Mouse (Mus musculus): ENCODE measurements around the gene Angpt4. TPM values are rescaled to one million over a fixed set of nuclear protein-coding genes. Genes with fewer than 3 reads are reported as not detected.

The Angpt4 gene
- polyA plus RNA-seq, 1 experiment: 0.25 TPM

DNA sequence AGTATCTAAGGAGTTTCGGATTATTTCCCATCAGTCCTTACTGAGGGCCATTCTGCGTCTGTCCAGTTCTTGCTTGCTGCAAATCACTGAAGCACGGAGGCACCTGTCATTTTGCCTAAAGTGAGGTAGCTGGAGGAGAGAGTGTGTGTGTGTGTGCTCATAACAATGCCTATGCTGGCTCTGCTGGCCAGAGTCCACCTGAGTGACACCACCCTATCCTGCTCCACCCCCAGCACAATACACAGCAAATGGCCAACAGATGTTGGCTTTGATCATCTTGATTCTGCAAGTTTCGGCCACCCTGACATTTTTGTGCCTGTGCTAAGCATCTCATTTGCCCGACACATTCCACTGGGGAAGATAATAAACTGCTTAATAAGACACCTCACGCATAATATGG is 67.5 kb downstream of the Angpt4 start:
- Histone ChIP-seq H3K4me3 (ENCODE audit: low read depth, low read length) (no peak overlapping the region), H3K27ac (ENCODE audit: insufficient read depth, low read length) (peak overlapping the region; percentile 42), H3K36me3 (ENCODE audit: control insufficient read depth, insufficient read depth, low read length, poor library complexity, severe bottlenecking) (no peaks in the 10 kb centered on the region), H3K4me1 (ENCODE audit: control insufficient read depth, insufficient read depth, low read length) (peaks cover 2% of the 10 kb centered on the region), H3K27me3 (ENCODE audit: control insufficient read depth, insufficient read depth, low read length, poor library complexity, severe bottlenecking) (no peaks in the 10 kb centered on the region), H3K9me3 (replicated peaks; ENCODE audit: control insufficient read depth, insufficient read depth, low read length, poor library complexity, severe bottlenecking) (no peaks in the 10 kb centered on the region), H3K9ac (ENCODE audit: low read depth, poor library complexity, severe bottlenecking) (no peak overlapping the region)
- TF ChIP-seq POLR2A (IDR thresholded peaks at IDR 0.05; ENCODE audit: insufficient read depth, low read length) (no peak), CTCF (IDR thresholded peaks at IDR 0.05; ENCODE audit: low read depth, low read length) (no peak)

DNA sequence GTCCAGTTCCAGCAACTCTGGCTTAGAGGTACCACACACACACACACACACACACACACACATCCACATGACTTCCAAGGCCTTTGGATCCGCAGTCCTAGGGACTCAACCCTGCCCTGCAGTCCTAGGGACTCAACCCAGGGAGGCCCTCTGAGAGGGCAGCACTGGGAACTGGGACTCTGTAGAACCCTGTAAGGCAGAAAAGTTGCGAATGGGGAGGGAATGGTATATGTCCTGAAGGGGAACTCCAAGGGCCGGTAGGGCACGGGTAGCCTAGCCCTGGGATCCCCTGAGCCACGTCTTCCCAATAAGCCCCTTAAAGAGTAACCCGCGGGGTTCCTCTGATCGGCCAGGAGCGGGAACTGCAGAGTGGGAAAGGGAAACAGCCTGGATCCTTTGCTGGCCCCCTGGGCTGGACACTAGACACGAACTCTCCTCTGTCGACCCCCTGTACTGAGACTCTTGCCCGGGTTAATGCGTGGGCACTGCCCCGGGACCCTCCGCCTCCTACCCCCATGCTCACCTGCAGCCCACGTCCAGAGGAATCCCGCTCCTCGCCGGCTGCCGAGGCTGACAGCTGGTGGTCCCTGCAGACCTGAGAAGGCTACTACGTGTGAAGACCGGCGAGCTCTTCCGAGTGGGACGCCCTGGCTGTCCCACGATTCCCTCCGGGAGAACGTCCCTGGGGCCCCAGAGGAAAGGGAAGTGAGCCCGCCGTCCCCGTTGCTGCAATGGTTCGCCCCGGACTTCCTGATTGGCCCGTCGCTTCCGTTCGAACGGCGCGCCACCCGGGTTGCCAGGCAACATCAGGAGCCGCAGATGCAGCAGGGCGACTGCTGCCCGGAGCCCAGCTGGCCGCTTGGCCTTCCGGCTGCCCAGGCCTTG is 68.7 kb downstream of the Angpt4 start, which contains the start of gene Fam110a:
TSS of gene Fam110a (minus strand) at position 750 of the 885 bp plus-strand sequence.
- Histone ChIP-seq H3K36me3 (ENCODE audit: control insufficient read depth, insufficient read depth, low read length, poor library complexity, severe bottlenecking) (no peaks in the 10 kb centered on the region), H3K9me3 (replicated peaks; ENCODE audit: control insufficient read depth, insufficient read depth, low read length, poor library complexity, severe bottlenecking) (no peaks in the 10 kb centered on the region), H3K4me1 (ENCODE audit: control insufficient read depth, insufficient read depth, low read length) (peaks cover 2% of the 10 kb centered on the region), H3K4me3 (ENCODE audit: low read depth, low read length) (peak within 1 kb of the TSS; percentile 93), H3K27me3 (ENCODE audit: control insufficient read depth, insufficient read depth, low read length, poor library complexity, severe bottlenecking) (no peaks in the 10 kb centered on the region), H3K9ac (ENCODE audit: low read depth, poor library complexity, severe bottlenecking) (peak within 1 kb of the TSS; percentile 81), H3K27ac (ENCODE audit: insufficient read depth, low read length) (no peak within 1 kb of the TSS)
- TF ChIP-seq POLR2A (IDR thresholded peaks at IDR 0.05; ENCODE audit: insufficient read depth, low read length): peak; percentile 25
- no peak for TF ChIP-seq EP300 (IDR thresholded peaks at IDR 0.05; ENCODE audit: insufficient read depth, low read depth, low read length)

DNA sequence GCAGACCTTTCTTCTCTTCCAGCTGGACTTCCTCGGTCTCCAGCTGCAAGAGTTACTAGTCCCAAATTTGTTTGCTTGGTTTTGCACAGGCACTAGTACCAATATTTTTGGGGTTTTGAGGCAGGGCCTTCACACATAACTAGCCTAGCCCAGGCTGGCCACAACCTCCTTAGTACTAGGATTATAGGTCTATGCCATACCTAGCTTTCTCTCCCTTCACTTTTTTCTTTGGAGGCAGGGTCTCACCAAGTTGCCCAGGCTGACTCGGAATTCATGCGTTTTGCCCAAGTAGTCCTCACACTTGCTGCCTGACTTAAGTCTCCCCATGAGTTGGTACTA is 69.3 kb downstream of the Angpt4 start:
- H3K9me3 ChIP-seq (replicated peaks; ENCODE audit: control insufficient read depth, insufficient read depth, low read length, poor library complexity, severe bottlenecking): no peaks in the 10 kb centered on the region
- H3K27ac ChIP-seq (ENCODE audit: insufficient read depth, low read length): no peak overlapping the region
- peaks cover 2% of the 10 kb centered on the region for H3K4me1 ChIP-seq (ENCODE audit: control insufficient read depth, insufficient read depth, low read length)
- H3K4me3 ChIP-seq (ENCODE audit: low read depth, low read length): peak overlapping the region; percentile 93
- peak overlapping the region; percentile 81 for H3K9ac ChIP-seq (ENCODE audit: low read depth, poor library complexity, severe bottlenecking)
- H3K27me3 ChIP-seq (ENCODE audit: control insufficient read depth, insufficient read depth, low read length, poor library complexity, severe bottlenecking): no peaks in the 10 kb centered on the region
- no peaks in the 10 kb centered on the region for H3K36me3 ChIP-seq (ENCODE audit: control insufficient read depth, insufficient read depth, low read length, poor library complexity, severe bottlenecking)
- TF ChIP-seq POLR2A (IDR thresholded peaks at IDR 0.05; ENCODE audit: insufficient read depth, low read length) (no peak), CTCF (IDR thresholded peaks at IDR 0.05; ENCODE audit: low read depth, low read length) (no peak), EP300 (IDR thresholded peaks at IDR 0.05; ENCODE audit: insufficient read depth, low read depth, low read length) (no peak)

DNA sequence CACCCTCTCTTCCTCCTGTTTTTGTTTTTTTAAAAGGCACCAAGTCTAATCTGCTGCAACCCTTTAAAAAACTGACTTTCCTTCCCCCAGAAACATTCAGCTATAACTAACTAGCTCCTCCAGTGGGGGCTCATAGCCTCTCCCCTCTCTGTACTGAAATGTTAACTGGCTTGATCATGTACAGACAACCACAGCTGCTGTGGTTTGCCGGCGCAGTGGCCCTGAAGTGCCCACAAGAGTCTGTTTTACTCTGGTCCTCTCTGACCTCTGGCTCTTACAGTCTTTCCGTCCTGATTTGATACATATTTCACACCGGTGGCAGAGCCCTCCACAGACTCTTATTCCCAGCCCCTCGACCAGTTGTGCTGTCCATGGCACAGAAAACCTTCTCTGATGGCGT is 70.3 kb downstream of the Angpt4 start:
- H3K9ac ChIP-seq (ENCODE audit: low read depth, poor library complexity, severe bottlenecking): no peak overlapping the region
- H3K4me1 ChIP-seq (ENCODE audit: control insufficient read depth, insufficient read depth, low read length): peaks cover 2% of the 10 kb centered on the region
- no peaks in the 10 kb centered on the region for H3K9me3 ChIP-seq (replicated peaks; ENCODE audit: control insufficient read depth, insufficient read depth, low read length, poor library complexity, severe bottlenecking)
- H3K27ac ChIP-seq (ENCODE audit: insufficient read depth, low read length): no peak overlapping the region
- no peak overlapping the region for H3K4me3 ChIP-seq (ENCODE audit: low read depth, low read length)
- TF ChIP-seq EP300 (IDR thresholded peaks at IDR 0.05; ENCODE audit: insufficient read depth, low read depth, low read length) (no peak), CTCF (IDR thresholded peaks at IDR 0.05; ENCODE audit: low read depth, low read length) (no peak), POLR2A (IDR thresholded peaks at IDR 0.05; ENCODE audit: insufficient read depth, low read length) (no peak)
- H3K27me3 ChIP-seq (ENCODE audit: control insufficient read depth, insufficient read depth, low read length, poor library complexity, severe bottlenecking): no peaks in the 10 kb centered on the region
- no peaks in the 10 kb centered on the region for H3K36me3 ChIP-seq (ENCODE audit: control insufficient read depth, insufficient read depth, low read length, poor library complexity, severe bottlenecking)

DNA sequence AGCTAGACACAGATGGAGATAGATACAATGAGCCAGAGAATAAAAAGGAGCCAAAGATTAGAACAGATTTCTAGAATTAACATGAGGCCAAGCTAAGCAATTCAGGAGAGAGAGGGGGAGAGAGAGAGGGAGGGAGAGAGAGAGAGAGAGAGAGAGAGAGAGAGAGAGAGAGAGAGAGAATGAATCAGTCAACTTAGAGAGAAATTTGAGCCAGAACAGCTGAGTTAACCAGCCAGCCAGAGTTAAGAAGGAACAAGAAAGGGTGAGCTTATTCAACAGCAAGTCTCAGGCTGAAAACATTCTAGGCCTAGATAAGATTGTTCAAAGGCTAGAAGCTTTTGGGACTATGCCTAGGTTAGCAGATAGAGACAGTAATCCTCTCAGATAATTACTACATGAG is 71.5 kb downstream of the Angpt4 start:
- H3K27ac ChIP-seq (ENCODE audit: insufficient read depth, low read length): no peak overlapping the region
- TF ChIP-seq EP300 (IDR thresholded peaks at IDR 0.05; ENCODE audit: insufficient read depth, low read depth, low read length) (no peak), POLR2A (IDR thresholded peaks at IDR 0.05; ENCODE audit: insufficient read depth, low read length) (no peak), CTCF (IDR thresholded peaks at IDR 0.05; ENCODE audit: low read depth, low read length) (no peak)
- H3K4me1 ChIP-seq (ENCODE audit: control insufficient read depth, insufficient read depth, low read length): peaks cover 2% of the 10 kb centered on the region
- H3K4me3 ChIP-seq (ENCODE audit: low read depth, low read length): no peak overlapping the region
- H3K9me3 ChIP-seq (replicated peaks; ENCODE audit: control insufficient read depth, insufficient read depth, low read length, poor library complexity, severe bottlenecking): no peaks in the 10 kb centered on the region
- H3K36me3 ChIP-seq (ENCODE audit: control insufficient read depth, insufficient read depth, low read length, poor library complexity, severe bottlenecking): no peaks in the 10 kb centered on the region
- H3K9ac ChIP-seq (ENCODE audit: low read depth, poor library complexity, severe bottlenecking): no peak overlapping the region
- no peaks in the 10 kb centered on the region for H3K27me3 ChIP-seq (ENCODE audit: control insufficient read depth, insufficient read depth, low read length, poor library complexity, severe bottlenecking)

DNA sequence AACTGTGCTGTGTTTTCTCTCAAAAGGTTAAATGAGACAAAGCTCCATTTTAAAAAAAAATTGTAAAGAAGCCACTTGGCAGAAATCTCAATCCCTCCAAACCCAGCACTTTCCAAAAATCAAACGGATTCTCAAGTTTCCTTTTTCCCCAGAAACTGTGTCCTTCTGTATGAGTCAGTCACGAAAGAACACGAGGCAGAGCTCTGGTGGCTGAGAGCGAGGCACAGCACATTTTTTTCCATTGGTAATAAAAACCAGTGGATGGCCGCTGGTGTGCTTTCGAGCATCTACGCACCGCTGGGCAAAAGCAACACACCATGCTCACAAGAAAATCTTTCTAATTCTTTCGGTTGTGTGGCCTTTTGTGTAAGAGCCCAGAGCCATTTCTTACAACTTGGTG is 73.0 kb downstream of the Angpt4 start:
- Histone ChIP-seq H3K4me1 (ENCODE audit: control insufficient read depth, insufficient read depth, low read length) (no peaks in the 10 kb centered on the region), H3K9me3 (replicated peaks; ENCODE audit: control insufficient read depth, insufficient read depth, low read length, poor library complexity, severe bottlenecking) (no peaks in the 10 kb centered on the region), H3K27ac (ENCODE audit: insufficient read depth, low read length) (no peak overlapping the region), H3K27me3 (ENCODE audit: control insufficient read depth, insufficient read depth, low read length, poor library complexity, severe bottlenecking) (no peaks in the 10 kb centered on the region), H3K9ac (ENCODE audit: low read depth, poor library complexity, severe bottlenecking) (no peak overlapping the region), H3K36me3 (ENCODE audit: control insufficient read depth, insufficient read depth, low read length, poor library complexity, severe bottlenecking) (no peaks in the 10 kb centered on the region), H3K4me3 (ENCODE audit: low read depth, low read length) (no peak overlapping the region)
- TF ChIP-seq EP300 (IDR thresholded peaks at IDR 0.05; ENCODE audit: insufficient read depth, low read depth, low read length): no peak
- no peak for TF ChIP-seq POLR2A (IDR thresholded peaks at IDR 0.05; ENCODE audit: insufficient read depth, low read length)
- no peak for TF ChIP-seq CTCF (IDR thresholded peaks at IDR 0.05; ENCODE audit: low read depth, low read length)
